Mouse (Mus musculus) embryonic facial prominence, embryonic 13.5 days (tissue): ENCODE measurements around the gene Trim7. TPM values are rescaled to one million over a fixed set of nuclear protein-coding genes. Genes with fewer than 3 reads are reported as not detected.

ENCODE experiments used
- ATAC-seq: fragments of 200-750 bp; cut with Nextera tagmentation; 2 replicates; pipeline ENCODE4 v1.8.0; 2017; ENCODE audit warnings: low read depth; ENCODE audit not compliant: insufficient number of reproducible peaks, insufficient read depth, low FRiP score, low TSS enrichment
- H3K27ac ChIP-seq: fragments of 300-500 bp; sonication (generic); 2 replicates; pipeline ENCODE4 v1.5.1; 2015; ENCODE audit warnings: moderate library complexity, mild to moderate bottlenecking, inconsistent platforms
- H3K27me3 ChIP-seq: fragments of 300-500 bp; sonication (generic); 2 replicates; pipeline ENCODE4 v1.6.1; 2015; ENCODE audit warnings: mild to moderate bottlenecking, inconsistent platforms
- H3K36me3 ChIP-seq: fragments of 300-500 bp; sonication (generic); 2 replicates; pipeline ENCODE4 v1.6.1; 2015; ENCODE audit warnings: mild to moderate bottlenecking, inconsistent platforms
- H3K4me1 ChIP-seq: fragments of 300-500 bp; sonication (generic); 2 replicates; pipeline ENCODE4 v1.6.1; 2015; ENCODE audit warnings: inconsistent platforms
- H3K4me2 ChIP-seq: fragments of 300-500 bp; sonication (generic); 2 replicates; pipeline ENCODE4 v1.6.1; 2015; ENCODE audit warnings: moderate library complexity, mild to moderate bottlenecking, inconsistent platforms
- H3K4me3 ChIP-seq: fragments of 300-500 bp; sonication (generic); 2 replicates; pipeline ENCODE4 v1.5.1; 2015; ENCODE audit warnings: mild to moderate bottlenecking, inconsistent platforms
- H3K9ac ChIP-seq: fragments of 300-500 bp; sonication (generic); 2 replicates; pipeline ENCODE4 v1.6.1; 2015; ENCODE audit warnings: mild to moderate bottlenecking, inconsistent platforms
- H3K9me3 ChIP-seq: fragments of 300-500 bp; sonication (generic); 2 replicates; pipeline ENCODE4 v1.6.1; 2016; ENCODE audit warnings: inconsistent platforms
- WGBS: fragments of 180-500 bp; shearing (Covaris S2); methylation state at CpG from one replicate; pipeline ENCODE4 v1.1.7; 2015; ENCODE audit warnings: mixed read lengths; 5-methylcytosine and 5-hydroxymethylcytosine counted together
- polyA plus RNA-seq: library from polyadenylated mRNA; unstranded; fragments of >200 nt; fragmentation: Nextera tagmentation; extraction: Ambion mirVana; gene quantifications from 2 replicates; pipeline ENCODE4 v1.2.1, GENCODE M21; 2015

Trim7 gene
- polyA plus RNA-seq, 1 experiment from 2014 or later: 1.1 TPM

DNA sequence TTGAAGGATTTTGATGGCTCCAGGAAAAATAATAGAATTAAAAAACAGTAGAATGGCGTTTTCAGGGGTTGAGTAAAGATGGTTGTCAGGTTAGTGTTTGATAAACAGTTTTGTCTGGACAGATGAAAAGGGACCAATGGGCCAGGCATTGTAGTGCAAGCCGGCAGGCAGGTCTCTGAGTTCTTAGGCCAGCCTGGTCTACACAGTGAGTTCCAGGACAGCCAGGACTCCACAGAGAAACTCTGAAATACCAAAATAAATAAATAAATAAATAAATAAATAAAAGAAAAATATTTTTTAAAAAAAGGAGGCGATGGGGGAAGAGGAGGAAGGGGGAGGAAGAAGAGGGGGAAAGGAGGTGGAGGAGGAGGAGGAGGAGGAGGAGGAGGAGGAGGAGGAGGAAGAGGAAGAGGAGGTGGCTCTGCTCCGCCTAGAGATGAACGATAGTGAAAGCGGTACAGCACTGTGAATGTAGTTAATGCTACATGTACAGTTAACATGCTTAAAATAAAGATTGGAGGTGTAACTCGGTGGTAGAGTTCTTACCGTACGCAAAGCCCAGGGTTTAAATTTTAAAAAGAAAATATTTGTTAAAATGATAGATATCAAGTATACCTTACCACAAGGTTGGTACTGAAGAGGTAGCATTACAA lies 7.3 kb downstream of the Trim7 start:
- Histone ChIP-seq H3K27me3 (peaks cover 14% of the 10 kb centered on the region), H3K36me3 (no peaks in the 10 kb centered on the region), H3K4me1 (peaks cover 6% of the 10 kb centered on the region; the same call in 1 of the 2 replicates), H3K9ac (no peak overlapping the region), H3K4me2 (peak overlapping the region; percentile 59), H3K27ac (no peak overlapping the region), H3K4me3 (peak overlapping the region; percentile 63), H3K9me3 (no peaks in the 10 kb centered on the region)
- WGBS: 42% methylated on average over 8 of the region's 9 CpGs
- ATAC-seq: no peak

DNA sequence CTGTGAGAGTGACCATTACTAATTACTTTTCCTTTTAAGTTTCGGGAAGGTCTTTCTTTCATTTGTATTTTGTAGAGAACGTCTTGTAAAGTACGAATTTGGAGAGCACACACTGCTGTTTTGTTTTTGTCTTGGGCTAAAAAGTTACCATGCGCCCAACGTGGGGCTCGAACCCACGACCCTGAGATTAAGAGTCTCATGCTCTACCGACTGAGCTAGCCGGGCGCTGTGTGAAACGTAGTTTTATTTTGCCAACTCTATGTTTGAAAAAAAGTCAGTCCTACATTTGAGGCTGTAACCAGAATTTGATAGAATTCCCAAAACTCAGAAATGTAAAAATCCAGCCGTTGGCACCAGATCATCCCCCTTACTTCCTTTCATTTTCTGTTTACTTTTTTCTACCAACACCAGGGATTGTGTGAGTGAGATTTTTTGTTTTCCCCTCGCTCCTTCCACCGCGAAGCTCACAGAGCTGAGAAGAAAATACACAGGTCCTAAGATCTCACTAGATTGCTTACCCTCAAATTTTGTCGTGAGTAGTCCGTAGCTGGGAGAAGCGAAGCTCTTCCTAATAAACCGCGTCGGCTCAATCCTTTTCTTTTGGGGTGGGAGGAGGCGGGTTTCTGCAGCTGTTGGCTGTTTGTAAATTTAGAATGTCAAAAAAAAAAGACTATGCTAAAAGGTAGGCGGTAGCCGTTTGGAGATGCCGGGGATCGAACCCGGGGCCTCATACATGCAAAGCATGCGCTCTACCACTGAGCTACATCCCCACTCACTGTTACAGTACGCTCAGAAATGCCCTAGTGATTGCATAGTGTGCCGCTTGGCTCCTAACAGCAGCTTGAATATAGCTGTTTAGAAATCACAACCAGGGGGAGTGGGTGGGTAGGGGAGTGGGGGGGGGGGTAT lies 8.0 kb downstream of the Trim7 start:
- Histone ChIP-seq H3K4me1 (peaks cover 12% of the 10 kb centered on the region; the same call in 1 of the 2 replicates), H3K27me3 (peaks cover 14% of the 10 kb centered on the region), H3K4me2 (peak overlapping the region; percentile 59), H3K9me3 (no peaks in the 10 kb centered on the region), H3K4me3 (peak overlapping the region; percentile 63), H3K36me3 (no peaks in the 10 kb centered on the region), H3K27ac (peak overlapping the region; percentile 77), H3K9ac (peak overlapping the region; percentile 69)
- WGBS: 0% methylated on average over 30 of the region's 30 CpGs
- peak; percentile 85 for ATAC-seq

DNA sequence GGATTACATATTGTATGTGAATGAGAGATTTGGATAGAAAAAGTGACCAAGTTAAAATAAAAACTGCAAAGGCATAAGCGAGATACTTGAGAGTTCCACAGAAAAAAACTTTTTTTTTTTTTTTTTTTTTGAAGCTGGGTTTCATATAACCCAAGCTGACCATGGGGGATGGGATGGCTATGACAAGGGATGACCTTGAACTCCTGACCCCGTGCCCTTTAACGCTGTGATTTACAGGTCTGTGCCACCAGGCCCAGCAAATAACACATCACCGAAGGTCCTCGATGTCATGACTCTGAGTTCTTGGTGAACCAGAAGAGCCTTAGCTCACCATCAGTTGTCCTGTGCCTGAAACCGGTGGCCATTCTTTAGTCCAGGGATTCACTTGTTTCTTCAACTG lies 10.0 kb downstream of the Trim7 start:
- 73% methylated on average over 6 of the region's 6 CpGs for WGBS
- ATAC-seq: no peak
- no peaks in the 10 kb centered on the region for H3K36me3 ChIP-seq
- peaks cover 12% of the 10 kb centered on the region; the same call in 1 of the 2 replicates for H3K4me1 ChIP-seq
- no peak overlapping the region for H3K27ac ChIP-seq
- no peak overlapping the region for H3K4me3 ChIP-seq
- peaks cover 14% of the 10 kb centered on the region for H3K27me3 ChIP-seq
- H3K4me2 ChIP-seq: no peak overlapping the region
- no peaks in the 10 kb centered on the region for H3K9me3 ChIP-seq
- H3K9ac ChIP-seq: no peak overlapping the region

DNA sequence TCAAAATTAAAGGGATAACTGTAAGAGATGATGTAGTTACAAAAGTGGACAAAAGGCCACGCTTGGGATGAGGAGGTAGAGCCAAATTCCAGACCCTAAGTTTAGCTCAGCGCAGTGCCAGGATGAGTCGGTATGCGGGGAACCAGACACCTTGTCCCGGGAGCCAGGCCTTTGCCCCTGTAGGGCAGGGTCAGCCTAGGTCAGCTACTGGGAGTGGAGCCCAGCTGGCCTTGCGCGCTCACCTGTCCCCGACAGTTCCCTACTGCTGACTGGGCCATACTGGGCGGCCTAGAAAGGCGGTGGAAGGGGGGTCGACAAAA lies 11.0 kb downstream of the Trim7 start:
- Histone ChIP-seq H3K36me3 (no peaks in the 10 kb centered on the region), H3K27ac (no peak overlapping the region), H3K27me3 (peaks cover 14% of the 10 kb centered on the region), H3K9me3 (no peaks in the 10 kb centered on the region), H3K9ac (peak overlapping the region; percentile 82), H3K4me3 (peak overlapping the region; percentile 87), H3K4me1 (peaks cover 12% of the 10 kb centered on the region; the same call in 1 of the 2 replicates), H3K4me2 (peak overlapping the region; percentile 79)
- ATAC-seq: no peak
- WGBS: 8% methylated on average over 11 of the region's 11 CpGs

DNA sequence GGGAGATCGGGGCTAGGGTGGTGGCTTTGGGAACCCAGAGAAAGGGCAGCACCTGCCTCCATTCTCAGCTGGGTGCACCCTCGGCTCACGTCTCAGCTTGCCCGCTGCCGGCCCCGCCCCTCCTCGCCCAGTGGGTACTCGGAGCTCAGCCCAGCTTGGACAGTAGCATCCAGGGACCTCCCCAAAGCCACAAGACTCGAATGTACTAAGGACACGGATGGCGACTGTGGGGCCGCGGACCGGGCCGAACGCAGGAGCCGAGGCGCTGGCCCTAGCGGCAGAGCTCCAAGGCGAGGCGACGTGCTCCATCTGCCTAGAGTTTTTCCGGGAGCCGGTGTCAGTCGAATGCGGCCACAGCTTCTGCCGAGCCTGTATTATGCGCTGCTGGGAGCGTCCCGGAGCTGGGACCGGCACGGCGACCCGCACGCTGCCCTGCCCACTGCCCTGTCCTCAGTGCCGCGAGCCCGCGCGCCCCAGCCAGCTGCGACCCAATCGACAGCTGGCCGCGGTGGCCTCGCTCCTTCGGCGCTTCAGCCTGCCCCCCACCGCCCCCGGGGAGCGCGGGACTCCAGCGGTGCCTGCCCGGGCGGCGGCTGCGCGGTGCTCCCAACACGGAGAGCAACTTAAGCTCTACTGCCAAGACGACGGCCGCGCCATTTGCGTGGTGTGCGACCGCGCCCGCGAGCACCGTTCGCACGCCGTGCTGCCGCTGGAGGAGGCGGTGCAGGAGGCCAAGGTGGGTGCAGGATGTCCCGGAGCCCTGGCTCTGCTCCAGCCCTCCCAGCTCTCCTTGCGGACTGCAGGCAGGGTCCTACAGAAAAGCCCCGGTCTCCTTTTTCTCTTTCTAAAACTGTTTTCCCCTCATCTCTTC lies 11.6 kb downstream of the Trim7 start:
- peak overlapping the region; percentile 87 for H3K4me3 ChIP-seq
- H3K36me3 ChIP-seq: no peaks in the 10 kb centered on the region
- peak overlapping the region; percentile 82 for H3K9ac ChIP-seq
- peaks cover 12% of the 10 kb centered on the region; the same call in 1 of the 2 replicates for H3K4me1 ChIP-seq
- peak overlapping the region; percentile 55; the same call in 1 of the 2 replicates for H3K27ac ChIP-seq
- WGBS: under 1% methylated on average over 74 of the region's 77 CpGs
- H3K9me3 ChIP-seq: no peaks in the 10 kb centered on the region
- peak overlapping the region; percentile 79 for H3K4me2 ChIP-seq
- no peak for ATAC-seq
- peaks cover 14% of the 10 kb centered on the region for H3K27me3 ChIP-seq

DNA sequence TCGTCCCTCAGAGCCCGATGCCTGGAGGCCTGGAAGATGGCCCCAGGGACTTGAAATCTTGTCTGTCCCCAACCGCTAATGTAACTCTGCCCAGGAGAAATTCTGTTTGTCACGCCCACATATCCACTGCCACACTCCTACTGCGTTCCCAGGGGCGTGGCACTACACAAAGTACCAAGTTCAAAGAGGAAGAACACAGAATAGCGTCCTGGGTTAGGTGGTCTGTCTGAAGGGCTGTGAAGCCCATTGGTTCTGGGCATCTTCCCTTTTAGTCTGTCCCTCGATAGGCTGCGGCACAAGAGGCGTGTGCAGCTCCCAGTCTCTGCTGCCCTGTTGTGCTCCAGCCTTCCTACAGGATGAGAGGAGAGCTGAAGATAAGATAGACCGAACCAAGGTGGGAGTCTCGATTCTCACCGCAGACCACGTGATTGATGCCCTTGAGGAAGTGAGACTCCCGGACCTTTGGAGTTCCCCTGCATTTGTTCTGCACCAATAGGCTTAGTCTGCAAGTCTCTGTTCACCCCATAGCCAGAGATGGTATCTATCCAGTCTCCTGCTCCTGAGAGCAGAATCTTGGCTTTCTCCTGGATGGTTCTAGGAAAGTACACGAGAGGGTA lies 12.3 kb downstream of the Trim7 start:
- no peak overlapping the region for H3K27ac ChIP-seq
- WGBS: 2% methylated on average over 16 of the region's 16 CpGs
- ATAC-seq: no peak
- H3K4me3 ChIP-seq: peak overlapping the region; percentile 87
- H3K36me3 ChIP-seq: no peaks in the 10 kb centered on the region
- H3K9me3 ChIP-seq: no peaks in the 10 kb centered on the region
- H3K27me3 ChIP-seq: peaks cover 18% of the 10 kb centered on the region
- peak overlapping the region; percentile 79 for H3K4me2 ChIP-seq
- H3K4me1 ChIP-seq: peaks cover 12% of the 10 kb centered on the region; the same call in 1 of the 2 replicates
- H3K9ac ChIP-seq: peak overlapping the region; percentile 82

DNA sequence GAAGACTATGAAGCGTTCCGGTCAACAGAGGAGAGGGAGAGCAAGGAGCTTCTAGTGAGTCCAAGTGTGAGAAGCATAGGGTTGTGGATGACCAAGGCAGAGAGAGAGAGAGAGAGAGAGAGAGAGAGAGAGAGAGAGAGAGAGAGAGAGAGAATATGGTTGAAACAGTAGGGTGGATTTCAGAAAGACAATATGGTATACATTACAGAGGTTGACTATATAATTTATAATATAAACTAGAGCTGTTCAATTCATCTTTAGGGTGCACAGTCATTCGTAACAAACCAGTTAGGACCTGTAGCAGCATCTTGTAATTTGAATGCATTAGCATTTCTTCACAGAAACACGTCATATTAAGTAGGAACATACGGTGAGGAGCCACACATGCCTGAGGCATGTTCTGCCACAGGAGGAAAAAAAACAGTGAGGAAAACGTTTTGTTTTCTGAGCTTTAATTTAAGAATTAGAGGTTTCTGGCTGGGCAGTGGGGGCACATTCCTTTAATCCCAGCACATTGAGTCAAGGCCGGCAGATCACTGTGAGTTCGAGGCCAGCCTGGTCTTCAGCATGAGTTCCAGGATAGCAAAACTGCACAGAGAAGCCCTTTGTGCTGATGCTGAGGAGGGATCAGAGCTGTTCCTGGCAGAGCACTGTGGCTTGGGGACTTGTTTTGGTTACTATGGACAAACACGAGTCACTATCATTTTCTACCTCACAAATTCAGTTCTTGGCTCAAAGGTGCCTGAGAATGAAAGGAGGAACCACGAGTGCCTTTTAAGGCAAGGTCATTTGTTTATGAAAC lies 13.1 kb downstream of the Trim7 start:
- H3K9ac ChIP-seq: no peak overlapping the region
- peak overlapping the region; percentile 87 for H3K4me3 ChIP-seq
- H3K27ac ChIP-seq: no peak overlapping the region
- 50% methylated on average over 10 of the region's 10 CpGs for WGBS
- ATAC-seq: no peak
- H3K36me3 ChIP-seq: no peaks in the 10 kb centered on the region
- no peaks in the 10 kb centered on the region for H3K9me3 ChIP-seq
- H3K4me1 ChIP-seq: peaks cover 12% of the 10 kb centered on the region; the same call in 1 of the 2 replicates
- peaks cover 18% of the 10 kb centered on the region for H3K27me3 ChIP-seq
- H3K4me2 ChIP-seq: peak overlapping the region; percentile 79

DNA sequence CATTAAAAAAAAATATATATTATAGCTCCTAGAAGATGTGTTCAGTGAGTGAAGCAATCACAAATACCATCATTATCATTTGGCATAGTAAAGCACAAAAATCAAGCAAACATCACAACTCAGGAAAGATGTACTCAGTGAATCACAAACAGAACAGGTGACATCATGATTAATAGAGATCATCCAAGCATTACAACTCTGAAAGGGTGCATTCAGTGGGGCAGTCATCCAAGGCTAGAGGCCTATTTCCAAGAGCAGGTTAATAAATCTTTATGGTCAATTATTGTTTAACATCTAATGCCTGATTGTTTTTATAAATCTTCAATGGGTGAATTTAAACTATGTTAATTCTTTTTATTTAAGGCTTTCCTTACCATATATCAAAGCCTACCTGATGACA lies 14.9 kb downstream of the Trim7 start:
- no peak overlapping the region for H3K4me3 ChIP-seq
- no peak overlapping the region for H3K9ac ChIP-seq
- no peak for ATAC-seq
- peaks cover 12% of the 10 kb centered on the region; the same call in 1 of the 2 replicates for H3K4me1 ChIP-seq
- H3K4me2 ChIP-seq: no peak overlapping the region
- peaks cover 18% of the 10 kb centered on the region for H3K27me3 ChIP-seq
- H3K36me3 ChIP-seq: no peaks in the 10 kb centered on the region
- H3K27ac ChIP-seq: no peak overlapping the region
- no peaks in the 10 kb centered on the region for H3K9me3 ChIP-seq

DNA sequence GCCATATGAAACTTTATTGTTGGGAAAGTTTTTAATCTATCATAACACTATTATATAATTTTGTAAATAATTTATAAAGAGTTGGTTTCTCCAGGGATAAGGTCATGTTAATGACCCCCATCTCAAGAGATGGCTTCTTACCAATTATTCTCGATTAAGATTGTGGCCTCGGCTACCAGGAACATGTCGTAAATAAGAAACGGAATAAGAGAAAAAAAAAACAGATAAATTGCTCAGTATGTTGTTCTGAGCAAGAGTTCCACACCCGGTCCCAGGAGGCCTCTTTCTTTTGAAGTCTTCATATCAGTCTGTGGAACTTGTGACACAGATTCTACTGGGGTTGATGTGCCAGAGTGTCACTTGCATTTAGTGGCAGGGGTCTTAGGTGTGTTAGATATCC lies 15.3 kb downstream of the Trim7 start:
- WGBS: 80% methylated on average over 5 of the region's 5 CpGs
- peaks cover 15% of the 10 kb centered on the region for H3K27me3 ChIP-seq
- H3K27ac ChIP-seq: no peak overlapping the region
- H3K4me3 ChIP-seq: no peak overlapping the region
- H3K4me1 ChIP-seq: peaks cover 12% of the 10 kb centered on the region; the same call in 1 of the 2 replicates
- no peak overlapping the region for H3K9ac ChIP-seq
- no peak for ATAC-seq
- no peaks in the 10 kb centered on the region for H3K9me3 ChIP-seq
- H3K4me2 ChIP-seq: no peak overlapping the region
- no peaks in the 10 kb centered on the region for H3K36me3 ChIP-seq

DNA sequence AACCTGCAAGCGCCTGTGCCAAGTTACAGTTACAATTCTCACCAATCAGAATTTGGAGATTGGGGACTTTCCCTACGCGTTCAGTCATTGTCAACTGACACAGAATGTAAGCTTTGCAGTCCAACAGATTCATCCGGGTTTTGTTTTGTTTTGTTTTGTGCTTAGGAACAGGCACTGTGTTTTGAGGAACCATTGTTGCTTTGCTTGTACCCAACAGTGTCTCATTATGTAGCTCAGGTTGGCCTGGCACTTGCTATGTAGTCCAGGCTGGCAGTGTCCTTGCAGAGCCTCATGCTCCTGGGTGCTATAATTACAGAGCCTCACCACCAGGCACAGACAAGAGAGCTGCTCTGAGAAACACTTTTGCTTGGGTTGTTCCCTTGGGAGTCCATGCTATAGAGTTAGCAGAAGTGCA lies 16.4 kb downstream of the Trim7 start:
- no peak overlapping the region for H3K4me3 ChIP-seq
- 81% methylated on average over 4 of the region's 4 CpGs for WGBS
- H3K36me3 ChIP-seq: no peaks in the 10 kb centered on the region
- H3K9me3 ChIP-seq: no peaks in the 10 kb centered on the region
- no peak for ATAC-seq
- no peak overlapping the region for H3K4me2 ChIP-seq
- peaks cover 4% of the 10 kb centered on the region; the same call in 1 of the 2 replicates for H3K27me3 ChIP-seq
- no peak overlapping the region for H3K9ac ChIP-seq
- no peak overlapping the region for H3K27ac ChIP-seq
- peaks cover 7% of the 10 kb centered on the region; the same call in 1 of the 2 replicates for H3K4me1 ChIP-seq
